Mouse (Mus musculus): ENCODE measurements around the gene Rbm15. TPM values are rescaled to one million over a fixed set of nuclear protein-coding genes. Genes with fewer than 3 reads are reported as not detected.

Rbm15 gene
- polyA plus RNA-seq, 2 experiments = 6.8 to 14.0 TPM

GRCm38 (mm10) chr3:107295672-107296360, 37.7 kb downstream of the Rbm15 start:
- WGBS = 93% methylated on average over 5 of the region's 5 CpGs
- no peak overlapping the region for H3K4me3 ChIP-seq (replicated peaks; ENCODE audit: low read length)
- ATAC-seq (ENCODE audit: low FRiP score, low read depth) = no peak

DNA sequence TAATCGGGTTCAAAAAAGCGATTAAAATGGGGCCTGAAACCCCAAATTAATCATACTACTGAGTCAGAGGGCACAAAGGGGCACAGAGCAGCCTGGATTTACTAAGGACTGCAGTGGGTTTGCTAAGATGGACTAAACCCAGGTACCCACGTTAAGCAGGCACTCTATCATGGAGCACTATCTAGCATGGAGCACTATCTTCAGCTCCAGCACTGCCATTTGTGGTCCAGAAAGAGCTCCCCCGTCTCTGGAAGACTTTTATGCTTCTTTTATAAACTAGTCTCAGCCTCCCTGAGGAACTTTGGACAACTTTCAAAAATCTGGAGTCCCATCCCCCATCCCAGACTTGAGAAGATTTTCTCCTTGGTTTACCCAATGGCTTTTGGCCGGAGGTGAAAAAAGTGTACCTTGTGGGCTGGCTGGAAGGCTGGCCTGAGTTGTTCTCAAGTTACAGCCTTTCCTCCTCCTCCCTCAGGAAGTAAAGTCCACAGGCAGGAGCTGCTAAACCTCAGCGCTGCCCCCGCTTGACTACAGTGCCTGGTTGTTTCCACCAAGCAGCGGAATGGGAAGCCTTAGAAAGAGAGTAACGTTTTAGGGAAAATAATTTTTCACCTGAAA, 42.6 kb downstream of the Rbm15 start, which contains the start of gene Slc16a4:
Gene Slc16a4 (plus strand): TSS at position 467 of the 618 bp plus-strand sequence.
- ATAC-seq (ENCODE audit: low FRiP score, low read depth) (peak; percentile 91), DNase-seq (ENCODE audit: low spot score) (peak; percentile 92)
- Histone ChIP-seq H3K9ac (ENCODE audit: low read depth, low read length, severe bottlenecking) (no peak within 1 kb of the TSS), H3K27me3 (ENCODE audit: control insufficient read depth, insufficient read depth, low read length) (no peaks in the 10 kb centered on the region), H3K27ac (replicated peaks; ENCODE audit: low read depth, low read length) (peak within 1 kb of the TSS; percentile 86), H3K4me1 (ENCODE audit: control insufficient read depth, insufficient read depth, low read length) (peaks cover 19% of the 10 kb centered on the region), H3K4me3 (replicated peaks; ENCODE audit: low read length) (0 out of 2 replicates have a peak within 1 kb of the TSS, but pooled peaks have one; percentile 3), H3K4me2 (replicated peaks; ENCODE audit: low read depth, low read length, severe bottlenecking) (peak within 1 kb of the TSS; percentile 35), H3K36me3 (ENCODE audit: control insufficient read depth, insufficient read depth, low read length) (no peaks in the 10 kb centered on the region), H3K9me3 (ENCODE audit: control insufficient read depth, low read length) (no peaks in the 10 kb centered on the region)
- no peak for TF ChIP-seq POLR2A (IDR thresholded peaks at IDR 0.05; ENCODE audit: borderline replicate concordance, extremely low read depth, insufficient read depth, insufficient read length)
- WGBS = 17% methylated on average over 9 of the region's 9 CpGs

More at GRCm38 (mm10) chr3:107295672-107296360, 37.7 kb downstream of the Rbm15 start:
- Histone ChIP-seq H3K9me3 (ENCODE audit: control insufficient read depth, low read length) (no peaks in the 10 kb centered on the region), H3K9ac (ENCODE audit: low read depth, low read length, severe bottlenecking) (no peak overlapping the region), H3K27me3 (ENCODE audit: control insufficient read depth, insufficient read depth, low read length) (no peaks in the 10 kb centered on the region), H3K36me3 (ENCODE audit: control insufficient read depth, insufficient read depth, low read length) (peaks cover 9% of the 10 kb centered on the region; the same call in 1 of the 2 replicates), H3K27ac (replicated peaks; ENCODE audit: low read depth, low read length) (no peak overlapping the region), H3K4me1 (ENCODE audit: control insufficient read depth, insufficient read depth, low read length) (peaks cover 11% of the 10 kb centered on the region), H3K4me2 (replicated peaks; ENCODE audit: low read depth, low read length, severe bottlenecking) (no peak overlapping the region)
- no peak for TF ChIP-seq POLR2A (IDR thresholded peaks at IDR 0.05; ENCODE audit: borderline replicate concordance, extremely low read depth, insufficient read depth, insufficient read length)
- no peak for DNase-seq (ENCODE audit: low spot score)

DNA sequence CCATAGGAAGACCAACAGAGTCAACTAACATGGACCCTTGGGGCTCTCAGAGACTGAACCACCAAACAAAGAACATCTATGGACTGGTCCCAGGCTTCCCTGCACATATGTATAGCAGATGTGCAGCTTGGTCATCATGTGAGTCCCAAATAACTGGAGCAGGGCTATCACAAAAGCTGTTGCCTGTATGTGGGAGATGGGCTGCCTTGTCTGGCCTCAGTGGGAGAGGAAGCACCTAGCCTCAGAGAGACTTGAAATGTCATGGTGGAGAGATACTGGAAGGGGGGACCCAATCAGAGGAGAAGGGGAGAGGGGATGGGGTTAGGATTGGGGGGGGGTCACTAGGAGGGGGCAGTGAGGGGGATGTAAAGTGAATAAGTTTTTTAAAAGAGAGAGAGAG, 46.1 kb downstream of the Rbm15 start:
- no peak for TF ChIP-seq POLR2A (IDR thresholded peaks at IDR 0.05; ENCODE audit: borderline replicate concordance, extremely low read depth, insufficient read depth, insufficient read length)
- ATAC-seq (ENCODE audit: low FRiP score, low read depth) = no peak
- H3K27ac ChIP-seq (replicated peaks; ENCODE audit: low read depth, low read length) = no peak overlapping the region
- no peak for DNase-seq (ENCODE audit: low spot score)
- H3K36me3 ChIP-seq (ENCODE audit: control insufficient read depth, insufficient read depth, low read length) = peaks cover 17% of the 10 kb centered on the region
- H3K9me3 ChIP-seq (ENCODE audit: control insufficient read depth, low read length) = no peaks in the 10 kb centered on the region
- H3K9ac ChIP-seq (ENCODE audit: low read depth, low read length, severe bottlenecking) = no peak overlapping the region
- peaks cover 19% of the 10 kb centered on the region for H3K4me1 ChIP-seq (ENCODE audit: control insufficient read depth, insufficient read depth, low read length)
- no peak overlapping the region for H3K4me3 ChIP-seq (replicated peaks; ENCODE audit: low read length)
- no peaks in the 10 kb centered on the region for H3K27me3 ChIP-seq (ENCODE audit: control insufficient read depth, insufficient read depth, low read length)
- H3K4me2 ChIP-seq (replicated peaks; ENCODE audit: low read depth, low read length, severe bottlenecking) = no peak overlapping the region

DNA sequence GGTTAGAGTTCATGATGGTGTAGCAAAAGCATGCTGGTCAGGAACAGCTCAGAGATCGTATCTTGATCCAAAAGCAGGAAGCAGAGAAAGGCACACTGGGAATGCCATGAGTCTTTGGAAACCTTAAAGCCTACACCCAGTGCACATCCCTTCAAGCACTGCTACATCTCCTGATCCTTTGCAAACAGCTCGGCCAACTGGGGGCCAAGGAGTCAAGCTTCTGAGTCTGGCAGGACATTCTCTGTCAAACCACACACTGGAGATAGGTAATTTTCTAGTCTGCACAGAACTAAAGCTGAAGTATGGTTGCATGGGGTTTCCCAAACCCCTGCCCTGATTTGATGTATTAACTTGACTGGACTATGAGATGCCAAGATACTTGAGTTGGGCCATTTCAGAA, 47.4 kb downstream of the Rbm15 start:
- no peak overlapping the region for H3K4me2 ChIP-seq (replicated peaks; ENCODE audit: low read depth, low read length, severe bottlenecking)
- TF ChIP-seq POLR2A (IDR thresholded peaks at IDR 0.05; ENCODE audit: borderline replicate concordance, extremely low read depth, insufficient read depth, insufficient read length) = no peak
- no peak overlapping the region for H3K9ac ChIP-seq (ENCODE audit: low read depth, low read length, severe bottlenecking)
- DNase-seq (ENCODE audit: low spot score) = no peak
- H3K9me3 ChIP-seq (ENCODE audit: control insufficient read depth, low read length) = no peaks in the 10 kb centered on the region
- WGBS = 74% methylated on average over 2 of the region's 2 CpGs
- H3K36me3 ChIP-seq (ENCODE audit: control insufficient read depth, insufficient read depth, low read length) = peaks cover 20% of the 10 kb centered on the region
- ATAC-seq (ENCODE audit: low FRiP score, low read depth) = no peak
- no peak overlapping the region for H3K27ac ChIP-seq (replicated peaks; ENCODE audit: low read depth, low read length)
- no peaks in the 10 kb centered on the region for H3K27me3 ChIP-seq (ENCODE audit: control insufficient read depth, insufficient read depth, low read length)
- H3K4me3 ChIP-seq (replicated peaks; ENCODE audit: low read length) = no peak overlapping the region
- H3K4me1 ChIP-seq (ENCODE audit: control insufficient read depth, insufficient read depth, low read length) = peaks cover 11% of the 10 kb centered on the region

GRCm38 (mm10) chr3:107278479-107279269, 54.8 kb downstream of the Rbm15 start, which contains the start of gene Lamtor5:
Gene Lamtor5 (plus strand): TSS chr3:107278858.
- WGBS = 2% methylated on average over 41 of the region's 43 CpGs

More at GRCm38 (mm10) chr3:107278479-107279269, 54.8 kb downstream of the Rbm15 start, which contains the start of gene Lamtor5:
- Histone ChIP-seq H3K27me3 (ENCODE audit: control insufficient read depth, insufficient read depth, low read length) (no peaks in the 10 kb centered on the region), H3K9ac (ENCODE audit: low read depth, low read length, severe bottlenecking) (peak within 1 kb of the TSS; percentile 80), H3K36me3 (ENCODE audit: control insufficient read depth, insufficient read depth, low read length) (peaks cover 8% of the 10 kb centered on the region; the same call in 1 of the 2 replicates), H3K4me2 (replicated peaks; ENCODE audit: low read depth, low read length, severe bottlenecking) (peak within 1 kb of the TSS; percentile 68), H3K4me3 (replicated peaks; ENCODE audit: low read length) (peak within 1 kb of the TSS; percentile 94), H3K4me1 (ENCODE audit: control insufficient read depth, insufficient read depth, low read length) (peaks cover 8% of the 10 kb centered on the region), H3K27ac (replicated peaks; ENCODE audit: low read depth, low read length) (no peak within 1 kb of the TSS), H3K9me3 (ENCODE audit: control insufficient read depth, low read length) (no peaks in the 10 kb centered on the region)
- DNase-seq (ENCODE audit: low spot score) (peak; percentile 86), ATAC-seq (ENCODE audit: low FRiP score, low read depth) (peak; percentile 90)
- no peak for TF ChIP-seq POLR2A (IDR thresholded peaks at IDR 0.05; ENCODE audit: borderline replicate concordance, extremely low read depth, insufficient read depth, insufficient read length)
